Comparison of ENCODE assay signal across 26 mouse cellular contexts in genomic region chr16:93774658-93775057, GRCm38 (mm10). TPM values are rescaled to one million over a fixed set of nuclear protein-coding genes. Genes with fewer than 3 reads are reported as not detected.
DNase-seq lines count a peak whose midpoint lies in the region; ATAC-seq and TF ChIP-seq lines count a peak whose summit lies in the region.
"Had no signal": no experiment of that assay in that cellular context is flagged by ENCODE, and none has a peak within 500 bp of the region (broad histone marks: within the 10 kb centered on the region; RNA-seq: fewer than 3 reads in every experiment).

No protein-coding gene starts in this region.

- peak; percentile 29; the same call in 1 of the 2 replicates for ATAC-seq in stomach, embryonic 15.5 days (ENCODE audit: insufficient read depth, low FRiP score, low read depth)
- ATAC-seq in stomach, postnatal 0 days (ENCODE audit: low FRiP score, low TSS enrichment): no peak
- ATAC-seq in liver, embryonic 11.5 days (replicated peaks; ENCODE audit: low FRiP score): peak; percentile 79
- peak; percentile 80 for ATAC-seq in liver, embryonic 16.5 days (ENCODE audit: low read depth)
- ATAC-seq: forebrain, embryonic 13.5 days; hindbrain, embryonic 16.5 days had no signal

- DNase-seq in stomach, postnatal 0 days (ENCODE audit: low spot score): no peak
- DNase-seq in liver, embryonic 11.5 days (ENCODE audit: low spot score): no peak
- DNase-seq in layer of hippocampus, adult 11-12 months (ENCODE audit: low spot score): no peak
- DNase-seq in spleen, postnatal 10 days (ENCODE audit: low spot score in 2 of 2): no peak
- no peak for DNase-seq in gastrocnemius, postnatal 4 days (ENCODE audit: low spot score in 2 of 2)
- DNase-seq: adrenal gland, postnatal 14 days; cerebellum, adult 11-12 months; cerebellum, adult 9-11 months; gastrocnemius, postnatal 10 days; heart, postnatal 14 days; kidney, adult 18-20 months; kidney, postnatal 25 days; layer of hippocampus, postnatal 36 days; lung, adult 18-20 months; lung, postnatal 10 days; thymus, adult 18-20 months; thymus, postnatal 36 days had no signal

- no peak for TF ChIP-seq CTCF in stomach, postnatal 0 days (IDR thresholded peaks at IDR 0.05; ENCODE audit: low read depth)

- WGBS in stomach, embryonic 15.5 days: 68% methylated on average over 5 of the region's 5 CpGs
- WGBS in stomach, postnatal 0 days: 82% methylated on average over 5 of the region's 5 CpGs
- WGBS in liver, embryonic 11.5 days: 42% methylated on average over 5 of the region's 5 CpGs
- 23% methylated on average over 5 of the region's 5 CpGs for WGBS in liver, embryonic 16.5 days (ENCODE audit: insufficient replicate concordance)

- no peak overlapping the region for H3K4me2 ChIP-seq in stomach, embryonic 15.5 days
- no peak overlapping the region for H3K4me2 ChIP-seq in stomach, postnatal 0 days (replicated peaks; ENCODE audit: low read depth)
- no peak overlapping the region for H3K4me2 ChIP-seq in liver, embryonic 11.5 days
- H3K4me2 ChIP-seq in liver, embryonic 16.5 days (ENCODE audit: low read depth, low read length): no peak overlapping the region
- H3K4me2 ChIP-seq: forebrain, embryonic 13.5 days; kidney, embryonic 15.5 days; limb, embryonic 12.5 days; midbrain, embryonic 12.5 days had no signal

- H3K27ac ChIP-seq in stomach, embryonic 15.5 days: no peak overlapping the region
- no peak overlapping the region for H3K27ac ChIP-seq in stomach, postnatal 0 days (replicated peaks)
- no peak overlapping the region for H3K27ac ChIP-seq in liver, embryonic 11.5 days (ENCODE audit: low read depth, low read length)
- H3K27ac ChIP-seq in liver, embryonic 16.5 days (ENCODE audit: low read length): no peak overlapping the region
- H3K27ac ChIP-seq: forebrain, embryonic 13.5 days; hindbrain, embryonic 10.5 days; limb, embryonic 12.5 days; midbrain, embryonic 12.5 days had no signal

- TF ChIP-seq EP300 in stomach, postnatal 0 days (optimal IDR thresholded peaks at IDR 0.05): no peak

- H3K4me3 ChIP-seq in stomach, embryonic 15.5 days (replicated peaks): no peak overlapping the region
- no peak overlapping the region for H3K4me3 ChIP-seq in stomach, postnatal 0 days (ENCODE audit: low read depth, low read length)
- no peak overlapping the region for H3K4me3 ChIP-seq in liver, embryonic 11.5 days (ENCODE audit: low read depth, low read length)
- H3K4me3 ChIP-seq in liver, embryonic 16.5 days (ENCODE audit: low read depth, low read length): no peak overlapping the region
- H3K4me3 ChIP-seq: forebrain, embryonic 13.5 days; hindbrain, embryonic 10.5 days; kidney, embryonic 15.5 days; limb, embryonic 12.5 days; midbrain, embryonic 12.5 days had no signal

- no peaks in the 10 kb centered on the region for H3K36me3 ChIP-seq in stomach, embryonic 15.5 days
- peaks cover 25% of the 10 kb centered on the region for H3K36me3 ChIP-seq in stomach, postnatal 0 days (ENCODE audit: control insufficient read depth, insufficient read depth, low read length)
- no peaks in the 10 kb centered on the region; the same call in 1 of the 2 replicates for H3K36me3 ChIP-seq in liver, embryonic 11.5 days (ENCODE audit: control insufficient read depth, insufficient read depth, low read length)
- H3K36me3 ChIP-seq in liver, embryonic 16.5 days (ENCODE audit: control insufficient read depth, insufficient read depth): peaks cover 17% of the 10 kb centered on the region
- H3K36me3 ChIP-seq: G1E had no signal

- H3K27me3 ChIP-seq in stomach, embryonic 15.5 days (replicated peaks): no peaks in the 10 kb centered on the region
- no peaks in the 10 kb centered on the region for H3K27me3 ChIP-seq in stomach, postnatal 0 days (ENCODE audit: control insufficient read depth, insufficient read depth, low read length)
- no peaks in the 10 kb centered on the region for H3K27me3 ChIP-seq in liver, embryonic 11.5 days (replicated peaks; ENCODE audit: control insufficient read depth, insufficient read depth, low read length)
- H3K27me3 ChIP-seq in liver, embryonic 16.5 days (ENCODE audit: control insufficient read depth, insufficient read depth, low read depth, low read length): no peaks in the 10 kb centered on the region
- H3K27me3 ChIP-seq: forebrain, embryonic 13.5 days; kidney, embryonic 15.5 days; limb, embryonic 12.5 days; midbrain, embryonic 12.5 days had no signal

- no peak overlapping the region for H3K9ac ChIP-seq in stomach, embryonic 15.5 days
- H3K9ac ChIP-seq in stomach, postnatal 0 days (ENCODE audit: low read length): no peak overlapping the region
- H3K9ac ChIP-seq in liver, embryonic 11.5 days (ENCODE audit: low read depth, low read length): no peak overlapping the region
- no peak overlapping the region for H3K9ac ChIP-seq in liver, embryonic 16.5 days (ENCODE audit: low read depth, low read length)
- H3K9ac ChIP-seq: forebrain, embryonic 13.5 days; kidney, embryonic 15.5 days; limb, embryonic 12.5 days; midbrain, embryonic 12.5 days had no signal

- no peaks in the 10 kb centered on the region for H3K9me3 ChIP-seq in stomach, embryonic 15.5 days
- H3K9me3 ChIP-seq in stomach, postnatal 0 days (ENCODE audit: control insufficient read depth, low read length): no peaks in the 10 kb centered on the region
- no peaks in the 10 kb centered on the region for H3K9me3 ChIP-seq in liver, embryonic 11.5 days (ENCODE audit: control insufficient read depth, low read length)
- no peaks in the 10 kb centered on the region for H3K9me3 ChIP-seq in liver, embryonic 16.5 days (replicated peaks; ENCODE audit: control insufficient read depth, low read length)
- H3K9me3 ChIP-seq: forebrain, embryonic 13.5 days; G1E; hindbrain, embryonic 10.5 days; kidney, embryonic 15.5 days; limb, embryonic 12.5 days; midbrain, embryonic 12.5 days had no signal

- no peaks in the 10 kb centered on the region; the same call in 1 of the 2 replicates for H3K4me1 ChIP-seq in stomach, embryonic 15.5 days
- H3K4me1 ChIP-seq in stomach, postnatal 0 days (replicated peaks; ENCODE audit: control insufficient read depth, insufficient read depth): no peaks in the 10 kb centered on the region
- peaks cover 10% of the 10 kb centered on the region for H3K4me1 ChIP-seq in liver, embryonic 11.5 days (replicated peaks; ENCODE audit: control insufficient read depth, insufficient read depth, low read length)
- H3K4me1 ChIP-seq in liver, embryonic 16.5 days (ENCODE audit: control insufficient read depth, low read depth, low read length): peaks cover 18% of the 10 kb centered on the region
- H3K4me1 ChIP-seq: forebrain, embryonic 13.5 days; midbrain, embryonic 12.5 days had no signal

RNA-seq across cellular contexts. Expression of gene Morc3, which starts 57.3 kb away (rescaled TPM):
- 34.5 and 41.0 TPM in 2 replicates for polyA plus RNA-seq in stomach, embryonic 15.5 days (2015; fragmentation: Nextera tagmentation; extraction: Ambion mirVana)
- 12.4 and 17.9 TPM in 2 replicates for polyA plus RNA-seq in stomach, postnatal 0 days (2015; fragmentation: Nextera tagmentation; extraction: Ambion mirVana)
- 37.0 and 37.6 TPM in 2 replicates for polyA plus RNA-seq in liver, embryonic 11.5 days (2014; fragmentation: Nextera tagmentation; extraction: Ambion mirVana)
- 15.7 and 16.4 TPM in 2 replicates for polyA plus RNA-seq in liver, embryonic 16.5 days (2015; fragmentation: Nextera tagmentation; extraction: Ambion mirVana)
- 10 to 100 TPM; 35.5 to 50.6 TPM for total RNA-seq in gastrocnemius, postnatal 4 days (2021)
